Mouse (Mus musculus) hindbrain, embryonic 13.5 days (tissue): Measurements from ENCODE around the gene Mtss1l. TPM values are rescaled to one million over a fixed set of nuclear protein-coding genes. Genes with fewer than 3 reads are reported as not detected.

Source experiments
- ATAC-seq: fragments of 200-750 bp; cut with Nextera tagmentation; 2 replicates; pipeline ENCODE4 v1.8.0; 2017; ENCODE audit warnings: moderate TSS enrichment; ENCODE audit not compliant: low FRiP score
- H3K27ac ChIP-seq: fragments of 300-500 bp; sonication (generic); 2 replicates; pipeline ENCODE4 v1.5.1; 2015; ENCODE audit warnings: inconsistent platforms, mild to moderate bottlenecking, moderate library complexity
- H3K27me3 ChIP-seq: fragments of 300-500 bp; sonication (generic); 2 replicates; pipeline ENCODE4 v1.6.1; 2015; ENCODE audit warnings: mild to moderate bottlenecking, inconsistent platforms
- H3K36me3 ChIP-seq: fragments of 300-500 bp; sonication (generic); 2 replicates; pipeline ENCODE4 v1.6.1; 2015; ENCODE audit warnings: mild to moderate bottlenecking, inconsistent platforms
- H3K4me1 ChIP-seq: fragments of 300-500 bp; sonication (generic); replicated peaks from 2 replicates; pipeline ENCODE4 v1.6.1; 2015; ENCODE audit warnings: inconsistent platforms
- H3K4me2 ChIP-seq: fragments of 300-500 bp; sonication (generic); 2 replicates; pipeline ENCODE4 v1.6.1; 2015; ENCODE audit warnings: inconsistent platforms, mild to moderate bottlenecking, moderate library complexity
- H3K4me3 ChIP-seq: fragments of 300-500 bp; sonication (generic); 2 replicates; pipeline ENCODE4 v1.5.1; 2015; ENCODE audit warnings: mild to moderate bottlenecking, inconsistent platforms
- H3K9ac ChIP-seq: fragments of 300-500 bp; sonication (generic); 2 replicates; pipeline ENCODE4 v1.6.1; 2015; ENCODE audit warnings: mild to moderate bottlenecking, inconsistent platforms
- H3K9me3 ChIP-seq: fragments of 300-500 bp; sonication (generic); 2 replicates; pipeline ENCODE4 v1.6.1; 2016; ENCODE audit warnings: inconsistent platforms
- WGBS: fragments of 180-500 bp; shearing (Covaris S2); methylation state at CpG from one replicate; pipeline ENCODE4 v1.1.7; 2015; 5-methylcytosine and 5-hydroxymethylcytosine counted together
- polyA plus RNA-seq: library from polyadenylated mRNA; unstranded; fragments of >200 nt; fragmentation: Nextera tagmentation; extraction: Ambion mirVana; gene quantifications from 2 replicates; pipeline ENCODE4 v1.2.1, GENCODE M21; 2015

The Mtss1l gene
- polyA plus RNA-seq: 19.0 and 20.4 TPM in 2 replicates

- 3% methylated on average over 73 of the region's 75 CpGs for WGBS
- Histone ChIP-seq H3K9ac (peak within 1 kb of the TSS; percentile 99), H3K4me2 (peak within 1 kb of the TSS; percentile 90), H3K27me3 (no peaks in the 10 kb centered on the region), H3K36me3 (peaks cover 15% of the 10 kb centered on the region), H3K9me3 (no peaks in the 10 kb centered on the region), H3K27ac (peak within 1 kb of the TSS; percentile 96), H3K4me1 (peaks cover 85% of the 10 kb centered on the region), H3K4me3 (peak within 1 kb of the TSS; percentile 82)
- peak; percentile 60 for ATAC-seq
Measured at GRCm38 (mm10) chr8:110720685-110721598, at the start of gene Mtss1l. Mtss1l (plus strand) TSS chr8:110721476.

- no peaks in the 10 kb centered on the region for H3K9me3 ChIP-seq
- no peaks in the 10 kb centered on the region for H3K27me3 ChIP-seq
- H3K27ac ChIP-seq: peak overlapping the region; percentile 30; the same call in 1 of the 2 replicates
- peaks cover 63% of the 10 kb centered on the region for H3K36me3 ChIP-seq
- 82% methylated on average over 2 of the region's 2 CpGs for WGBS
- H3K4me1 ChIP-seq: 0 out of 2 replicates have a peak, but pooled peaks cover 4% of the 10 kb centered on the region
- no peak for ATAC-seq
- H3K9ac ChIP-seq: no peak overlapping the region
- H3K4me3 ChIP-seq: no peak overlapping the region
- no peak overlapping the region for H3K4me2 ChIP-seq
Measured at GRCm38 (mm10) chr8:110672133-110672532, 49.1 kb upstream of the Mtss1l start.

- H3K9me3 ChIP-seq: no peaks in the 10 kb centered on the region
- 0 out of 2 replicates have a peak, but pooled peaks cover 4% of the 10 kb centered on the region for H3K4me1 ChIP-seq
- H3K36me3 ChIP-seq: peaks cover 66% of the 10 kb centered on the region
- 82% methylated on average over 2 of the region's 2 CpGs for WGBS
- H3K4me3 ChIP-seq: no peak overlapping the region
- H3K27me3 ChIP-seq: no peaks in the 10 kb centered on the region
- no peak for ATAC-seq
- H3K4me2 ChIP-seq: no peak overlapping the region
- no peak overlapping the region for H3K27ac ChIP-seq
- H3K9ac ChIP-seq: no peak overlapping the region
Measured at GRCm38 (mm10) chr8:110673168-110673567, 48.1 kb upstream of the Mtss1l start.

GRCm38 (mm10) chr8:110674589-110674988, 46.7 kb upstream of the Mtss1l start:
- no peak for ATAC-seq
- Histone ChIP-seq H3K9ac (no peak overlapping the region), H3K36me3 (peaks cover 73% of the 10 kb centered on the region), H3K4me1 (0 out of 2 replicates have a peak, but pooled peaks cover 4% of the 10 kb centered on the region), H3K4me3 (no peak overlapping the region), H3K4me2 (no peak overlapping the region), H3K27me3 (no peaks in the 10 kb centered on the region), H3K27ac (no peak overlapping the region), H3K9me3 (no peaks in the 10 kb centered on the region)
- 100% methylated on average over 1 of the region's 1 CpGs for WGBS

GRCm38 (mm10) chr8:110676702-110677101, 44.6 kb upstream of the Mtss1l start:
- Histone ChIP-seq H3K27me3 (no peaks in the 10 kb centered on the region), H3K9ac (no peak overlapping the region), H3K4me1 (no peaks in the 10 kb centered on the region), H3K27ac (no peak overlapping the region), H3K9me3 (no peaks in the 10 kb centered on the region), H3K36me3 (peaks cover 67% of the 10 kb centered on the region), H3K4me2 (no peak overlapping the region), H3K4me3 (no peak overlapping the region)
- 78% methylated on average over 5 of the region's 5 CpGs for WGBS
- ATAC-seq: no peak

GRCm38 (mm10) chr8:110677174-110677660, 44.1 kb upstream of the Mtss1l start:
- Histone ChIP-seq H3K4me1 (no peaks in the 10 kb centered on the region), H3K27ac (no peak overlapping the region), H3K4me3 (no peak overlapping the region), H3K4me2 (no peak overlapping the region), H3K9me3 (no peaks in the 10 kb centered on the region), H3K9ac (no peak overlapping the region), H3K27me3 (no peaks in the 10 kb centered on the region), H3K36me3 (peaks cover 62% of the 10 kb centered on the region)
- no peak for ATAC-seq
- 89% methylated on average over 5 of the region's 5 CpGs for WGBS

GRCm38 (mm10) chr8:110678989-110679388, 42.3 kb upstream of the Mtss1l start:
- 80% methylated on average over 3 of the region's 3 CpGs for WGBS
- H3K4me3 ChIP-seq: no peak overlapping the region
- ATAC-seq: no peak
- no peak overlapping the region for H3K9ac ChIP-seq
- H3K36me3 ChIP-seq: peaks cover 63% of the 10 kb centered on the region
- no peaks in the 10 kb centered on the region for H3K27me3 ChIP-seq
- no peak overlapping the region for H3K4me2 ChIP-seq
- no peaks in the 10 kb centered on the region for H3K9me3 ChIP-seq
- no peak overlapping the region for H3K27ac ChIP-seq
- no peaks in the 10 kb centered on the region for H3K4me1 ChIP-seq

- no peak overlapping the region for H3K9ac ChIP-seq
- H3K36me3 ChIP-seq: peaks cover 73% of the 10 kb centered on the region
- 93% methylated on average over 5 of the region's 5 CpGs for WGBS
- H3K27me3 ChIP-seq: no peaks in the 10 kb centered on the region
- no peak overlapping the region for H3K4me2 ChIP-seq
- no peak for ATAC-seq
- no peaks in the 10 kb centered on the region for H3K4me1 ChIP-seq
- H3K9me3 ChIP-seq: no peaks in the 10 kb centered on the region
- H3K27ac ChIP-seq: no peak overlapping the region
- H3K4me3 ChIP-seq: no peak overlapping the region
Measured at GRCm38 (mm10) chr8:110687726-110688125, 33.5 kb upstream of the Mtss1l start.

GRCm38 (mm10) chr8:110689961-110690360, 31.3 kb upstream of the Mtss1l start:
- no peaks in the 10 kb centered on the region for H3K27me3 ChIP-seq
- peaks cover 55% of the 10 kb centered on the region for H3K36me3 ChIP-seq
- no peak overlapping the region for H3K27ac ChIP-seq
- H3K4me2 ChIP-seq: no peak overlapping the region
- 95% methylated on average over 9 of the region's 9 CpGs for WGBS
- H3K9me3 ChIP-seq: no peaks in the 10 kb centered on the region
- no peak overlapping the region for H3K4me3 ChIP-seq
- H3K9ac ChIP-seq: no peak overlapping the region
- H3K4me1 ChIP-seq: peaks cover 7% of the 10 kb centered on the region
- ATAC-seq: no peak

- no peaks in the 10 kb centered on the region for H3K27me3 ChIP-seq
- H3K9ac ChIP-seq: no peak overlapping the region
- no peak overlapping the region for H3K4me3 ChIP-seq
- 77% methylated on average over 5 of the region's 5 CpGs for WGBS
- no peaks in the 10 kb centered on the region for H3K9me3 ChIP-seq
- H3K4me2 ChIP-seq: no peak overlapping the region
- ATAC-seq: no peak
- 0 out of 2 replicates have a peak overlapping the region, but pooled peaks have one; percentile 65 for H3K27ac ChIP-seq
- H3K4me1 ChIP-seq: peaks cover 24% of the 10 kb centered on the region
- peaks cover 40% of the 10 kb centered on the region for H3K36me3 ChIP-seq
Measured at GRCm38 (mm10) chr8:110694226-110694625, 27.1 kb upstream of the Mtss1l start.

GRCm38 (mm10) chr8:110694826-110695225, 26.4 kb upstream of the Mtss1l start:
- H3K4me2 ChIP-seq: no peak overlapping the region
- WGBS: 81% methylated on average over 4 of the region's 4 CpGs
- H3K27me3 ChIP-seq: no peaks in the 10 kb centered on the region
- peak overlapping the region; percentile 65 for H3K27ac ChIP-seq
- peaks cover 39% of the 10 kb centered on the region for H3K36me3 ChIP-seq
- H3K4me1 ChIP-seq: peaks cover 24% of the 10 kb centered on the region
- no peak for ATAC-seq
- H3K9me3 ChIP-seq: no peaks in the 10 kb centered on the region
- peak overlapping the region; percentile 43; the same call in 1 of the 2 replicates for H3K9ac ChIP-seq
- no peak overlapping the region for H3K4me3 ChIP-seq

GRCm38 (mm10) chr8:110695431-110695830, 25.8 kb upstream of the Mtss1l start:
- no peak overlapping the region for H3K4me3 ChIP-seq
- H3K9me3 ChIP-seq: no peaks in the 10 kb centered on the region
- H3K36me3 ChIP-seq: peaks cover 32% of the 10 kb centered on the region
- 84% methylated on average over 5 of the region's 5 CpGs for WGBS
- peak overlapping the region; percentile 65 for H3K27ac ChIP-seq
- no peak overlapping the region for H3K4me2 ChIP-seq
- H3K9ac ChIP-seq: peak overlapping the region; percentile 43; the same call in 1 of the 2 replicates
- no peak for ATAC-seq
- peaks cover 24% of the 10 kb centered on the region for H3K4me1 ChIP-seq
- no peaks in the 10 kb centered on the region for H3K27me3 ChIP-seq
